Mouse (Mus musculus) megakaryocyte, embryonic 14.5 days (primary cell): ENCODE measurements at regions not wholly inside any gene's neighbourhood (a gene's known extent, or its start where the extent isn't known, plus 50 kb on each side); places are given as distances from the start of the nearest gene placed in this dataset.

Source experiments
- FLI1 ChIP-seq: IDR thresholded peaks from 2 replicates; pipeline ENCODE4 v1.6.1; 2012; ENCODE audit warnings: low read length, inconsistent platforms, mixed read lengths
- GATA1 ChIP-seq: IDR thresholded peaks from 3 replicates; pipeline ENCODE4 v1.6.1; 2012; ENCODE audit warnings: mixed read lengths, low read length, inconsistent platforms, borderline replicate concordance

DNA sequence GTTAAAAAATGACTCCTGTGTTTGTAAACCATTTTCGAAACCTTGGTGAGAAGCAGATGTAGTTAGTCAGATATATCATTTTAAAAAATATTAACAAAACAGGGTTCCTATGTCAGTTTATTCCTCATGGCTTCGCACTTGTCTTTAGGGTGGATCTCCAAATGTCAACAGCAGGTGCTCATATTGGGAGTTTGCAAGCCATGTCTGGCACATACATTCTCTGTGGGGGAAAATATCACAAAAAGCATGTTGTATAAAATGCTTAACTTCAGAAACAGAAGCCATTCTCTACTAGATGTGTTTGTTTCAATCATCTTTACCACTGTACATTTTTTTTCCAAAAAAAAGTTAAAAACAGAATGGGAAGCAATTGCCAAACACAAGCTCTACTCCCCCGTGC, 534.7 kb upstream of the Zic4 start:
- TF ChIP-seq GATA1, result no peak
- TF ChIP-seq FLI1, result no peak
